Mouse (Mus musculus): ENCODE measurements at regions not wholly inside any gene's neighbourhood (a gene's known extent, or its start where the extent isn't known, plus 50 kb on each side); places are given as distances from the start of the nearest gene placed in this dataset.

- Histone ChIP-seq H3K4me1 (no peaks in the 10 kb centered on the region), H3K27me3 (replicated peaks) (no peaks in the 10 kb centered on the region), H3K27ac (no peak overlapping the region), H3K36me3 (no peaks in the 10 kb centered on the region), H3K9ac (no peak overlapping the region), H3K9me3 (no peaks in the 10 kb centered on the region), H3K4me3 (replicated peaks) (no peak overlapping the region), H3K4me2 (no peak overlapping the region)
- 68% methylated on average over 2 of the region's 2 CpGs for WGBS
- ATAC-seq (ENCODE audit: insufficient read depth, low FRiP score, low read depth), result no peak
Measured at GRCm38 (mm10) chr14:100864792-100865191, 335.3 kb downstream of the Prr30 start.

GRCm38 (mm10) chr14:100864164-100864563 lies 336.0 kb downstream of the Prr30 start:
- Histone ChIP-seq H3K4me1 (no peaks in the 10 kb centered on the region), H3K36me3 (no peaks in the 10 kb centered on the region), H3K27ac (no peak overlapping the region), H3K27me3 (replicated peaks) (no peaks in the 10 kb centered on the region), H3K4me3 (replicated peaks) (no peak overlapping the region), H3K9me3 (no peaks in the 10 kb centered on the region), H3K4me2 (no peak overlapping the region), H3K9ac (no peak overlapping the region)
- WGBS, result 88% methylated on average over 1 of the region's 1 CpGs
- no peak for ATAC-seq (ENCODE audit: insufficient read depth, low FRiP score, low read depth)

DNA sequence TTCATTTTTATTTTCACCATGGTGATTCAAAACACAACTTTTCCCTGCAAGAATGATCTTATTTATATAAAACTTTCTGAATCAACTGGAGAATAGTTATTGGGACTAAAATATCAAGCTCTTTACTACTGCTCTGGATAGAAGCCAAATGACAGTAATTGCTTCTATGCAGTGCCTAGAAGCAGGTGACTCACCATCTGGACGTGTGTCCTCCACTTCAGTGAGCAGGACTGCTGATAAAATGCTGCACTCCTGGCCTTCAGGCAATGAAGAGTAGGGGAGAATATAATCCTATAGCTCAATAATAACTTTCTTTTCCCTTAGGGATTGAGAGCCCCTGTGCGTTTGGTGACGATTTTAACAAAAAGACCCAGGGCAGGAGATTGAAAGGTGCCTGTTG lies 357.3 kb downstream of the Prr30 start:
- H3K4me3 ChIP-seq (replicated peaks), result no peak overlapping the region
- no peaks in the 10 kb centered on the region for H3K36me3 ChIP-seq
- no peak for ATAC-seq (ENCODE audit: insufficient read depth, low FRiP score, low read depth)
- H3K9me3 ChIP-seq, result no peaks in the 10 kb centered on the region
- no peak overlapping the region for H3K9ac ChIP-seq
- H3K4me1 ChIP-seq, result no peaks in the 10 kb centered on the region
- WGBS, result 79% methylated on average over 3 of the region's 3 CpGs
- H3K27ac ChIP-seq, result no peak overlapping the region
- H3K4me2 ChIP-seq, result no peak overlapping the region
- no peaks in the 10 kb centered on the region for H3K27me3 ChIP-seq (replicated peaks)
